Comparison of ENCODE assay signal across 30 mouse cellular contexts in the genomic region with DNA sequence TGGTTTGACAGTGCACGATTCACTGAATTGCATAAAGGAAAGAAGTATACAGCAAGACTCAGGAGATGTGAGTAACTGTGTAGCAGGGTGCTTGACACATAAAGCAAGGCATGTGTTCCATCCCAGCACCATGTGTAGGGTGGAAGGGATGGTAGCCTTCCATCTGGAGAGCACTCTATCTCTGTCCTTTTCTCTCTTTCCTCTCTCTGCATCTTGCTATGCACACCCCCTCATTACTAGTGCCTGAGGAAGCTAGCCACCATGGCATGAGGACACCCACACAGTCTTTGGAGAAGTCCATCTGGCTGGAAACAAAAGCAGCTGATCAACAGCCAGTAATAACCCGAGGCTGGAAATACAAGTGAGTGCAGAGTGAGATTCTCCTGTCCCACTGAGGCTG. TPM values are rescaled to one million over a fixed set of nuclear protein-coding genes. Genes with fewer than 3 reads are reported as not detected.
A peak's percentile ranks its signal among the peaks of the same experiment; 100 is the strongest.
DNase-seq lines count a peak whose midpoint lies in the region; ATAC-seq lines count a peak whose summit lies in the region.
"Had no signal": no experiment of that assay in that cellular context is flagged by ENCODE, and none has a peak within 500 bp of the region (broad histone marks: within the 10 kb centered on the region; RNA-seq: fewer than 3 reads in every experiment).

No protein-coding gene starts in this region.

- WGBS in hindbrain, embryonic 13.5 days = 73% methylated on average over 2 of the region's 2 CpGs
- WGBS in hindbrain, embryonic 11.5 days = 75% methylated on average over 2 of the region's 2 CpGs

- H3K4me1 ChIP-seq in hindbrain, embryonic 13.5 days (replicated peaks) = no peaks in the 10 kb centered on the region
- no peaks in the 10 kb centered on the region for H3K4me1 ChIP-seq in hindbrain, embryonic 11.5 days (replicated peaks; ENCODE audit: control insufficient read depth, insufficient read depth, low read length)
- H3K4me1 ChIP-seq in megakaryocyte, embryonic 14.5 days = peaks cover 23% of the 10 kb centered on the region
- H3K4me1 ChIP-seq: embryonic facial prominence, embryonic 12.5 days; forebrain, embryonic 12.5 days; heart, embryonic 15.5 days; hindbrain, embryonic 15.5 days; limb, embryonic 15.5 days; midbrain, embryonic 15.5 days; neural tube, embryonic 12.5 days had no signal

- intact Hi-C loops in left cerebral cortex, postnatal 14 days (cut with DNase I) = loop anchor here (10.0 kb wide), 3 partner anchors 659 to 1409 kb away; a partner anchor contains a TSS

- ATAC-seq in hindbrain, embryonic 13.5 days (ENCODE audit: low FRiP score) = no peak
- no peak for ATAC-seq in hindbrain, embryonic 11.5 days (ENCODE audit: low FRiP score)
- no peak for ATAC-seq in megakaryocyte, adult 5-6 weeks (ENCODE audit: poor library complexity, severe bottlenecking)
- no peak for ATAC-seq in megakaryocyte progenitor cell, adult 5-6 weeks (replicated peaks; ENCODE audit: poor library complexity)
- ATAC-seq: activated CD4-positive, CD25-positive, alpha-beta regulatory T cell, adult 4 months; midbrain, embryonic 15.5 days had no signal

- no peak for DNase-seq in hindbrain, embryonic 11.5 days (ENCODE audit: low spot score)
- peak; percentile 22 to 52 for DNase-seq in left cerebral cortex, postnatal 14 days (ENCODE audit: low spot score in 2 of 2)
- no peak for DNase-seq in spleen, postnatal 4 days (ENCODE audit: low spot score in 2 of 2)
- DNase-seq: adrenal gland, adult 8-10 months; B cell, adult 2 months; cerebellum, adult 2 months; cerebellum, postnatal 25 days; gastrocnemius, postnatal 25 days; heart, adult 2 months; heart, postnatal 36 days; kidney, adult 2 months; lung, embryonic 14.5 days had no signal

- H3K27ac ChIP-seq in hindbrain, embryonic 13.5 days = no peak overlapping the region
- no peak overlapping the region for H3K27ac ChIP-seq in hindbrain, embryonic 11.5 days (ENCODE audit: low read depth, low read length)
- H3K27ac ChIP-seq: embryonic facial prominence, embryonic 12.5 days; forebrain, embryonic 12.5 days; heart, adult 2 months; heart, embryonic 15.5 days; hindbrain, embryonic 15.5 days; kidney, postnatal 0 days; layer of hippocampus, adult 2 months; limb, embryonic 15.5 days; liver, embryonic 14.5 days; midbrain, embryonic 15.5 days; neural tube, embryonic 12.5 days had no signal

- H3K36me3 ChIP-seq in hindbrain, embryonic 13.5 days = no peaks in the 10 kb centered on the region
- H3K36me3 ChIP-seq in hindbrain, embryonic 11.5 days (ENCODE audit: control insufficient read depth, insufficient read depth, low read length) = no peaks in the 10 kb centered on the region
- H3K36me3 ChIP-seq in megakaryocyte, embryonic 14.5 days (replicated peaks; ENCODE audit: low read length) = no peaks in the 10 kb centered on the region
- H3K36me3 ChIP-seq: embryonic facial prominence, embryonic 12.5 days; forebrain, embryonic 12.5 days; G1E; heart, embryonic 15.5 days; hindbrain, embryonic 15.5 days; limb, embryonic 15.5 days; midbrain, embryonic 15.5 days; neural tube, embryonic 12.5 days had no signal

- H3K4me3 ChIP-seq in hindbrain, embryonic 13.5 days = no peak overlapping the region
- H3K4me3 ChIP-seq in hindbrain, embryonic 11.5 days (ENCODE audit: low read depth, low read length) = no peak overlapping the region
- peak overlapping the region; percentile 16 for H3K4me3 ChIP-seq in megakaryocyte, embryonic 14.5 days (replicated peaks)
- H3K4me3 ChIP-seq: embryonic facial prominence, embryonic 12.5 days; erythroblast, embryonic 14.5 days; forebrain, embryonic 12.5 days; heart, adult 2 months; heart, embryonic 15.5 days; hindbrain, embryonic 15.5 days; layer of hippocampus, adult 2 months; limb, embryonic 15.5 days; midbrain, embryonic 15.5 days; neural tube, embryonic 12.5 days had no signal

- H3K4me2 ChIP-seq in hindbrain, embryonic 13.5 days = no peak overlapping the region
- no peak overlapping the region for H3K4me2 ChIP-seq in hindbrain, embryonic 11.5 days (replicated peaks; ENCODE audit: low read depth, low read length)
- H3K4me2 ChIP-seq: embryonic facial prominence, embryonic 12.5 days; forebrain, embryonic 12.5 days; heart, embryonic 15.5 days; hindbrain, embryonic 15.5 days; limb, embryonic 15.5 days; lung, embryonic 14.5 days; midbrain, embryonic 15.5 days; neural tube, embryonic 12.5 days had no signal

- 0 out of 2 replicates have a peak overlapping the region, but pooled peaks have one; percentile 13 for H3K9ac ChIP-seq in hindbrain, embryonic 13.5 days
- H3K9ac ChIP-seq in hindbrain, embryonic 11.5 days (ENCODE audit: low read depth, low read length) = no peak overlapping the region
- H3K9ac ChIP-seq: embryonic facial prominence, embryonic 12.5 days; forebrain, embryonic 12.5 days; heart, embryonic 15.5 days; hindbrain, embryonic 15.5 days; limb, embryonic 15.5 days; liver, embryonic 14.5 days; lung, embryonic 14.5 days; midbrain, embryonic 15.5 days; neural tube, embryonic 12.5 days had no signal

- H3K27me3 ChIP-seq in hindbrain, embryonic 13.5 days = no peaks in the 10 kb centered on the region
- no peaks in the 10 kb centered on the region for H3K27me3 ChIP-seq in hindbrain, embryonic 11.5 days (ENCODE audit: control insufficient read depth, insufficient read depth, low read length)
- peaks cover 9% of the 10 kb centered on the region for H3K27me3 ChIP-seq in megakaryocyte, embryonic 14.5 days (replicated peaks)
- H3K27me3 ChIP-seq: CH12.LX; embryonic facial prominence, embryonic 12.5 days; forebrain, embryonic 12.5 days; heart, embryonic 15.5 days; hindbrain, embryonic 15.5 days; midbrain, embryonic 15.5 days; neural tube, embryonic 12.5 days had no signal

- H3K9me3 ChIP-seq in hindbrain, embryonic 13.5 days = no peaks in the 10 kb centered on the region
- no peaks in the 10 kb centered on the region for H3K9me3 ChIP-seq in hindbrain, embryonic 11.5 days (ENCODE audit: control insufficient read depth, low read length)
- no peaks in the 10 kb centered on the region for H3K9me3 ChIP-seq in megakaryocyte, embryonic 14.5 days
- H3K9me3 ChIP-seq: embryonic facial prominence, embryonic 12.5 days; forebrain, embryonic 12.5 days; G1E; heart, embryonic 15.5 days; hindbrain, embryonic 15.5 days; limb, embryonic 15.5 days; midbrain, embryonic 15.5 days; neural tube, embryonic 12.5 days had no signal

RNA-seq across cellular contexts. Expression of a gene that starts 8.6 kb away (rescaled TPM):
- 28.1 and 33.0 TPM in 2 replicates for polyA plus RNA-seq in hindbrain, embryonic 13.5 days (2015; fragmentation: Nextera tagmentation; extraction: Ambion mirVana)
- polyA plus RNA-seq in hindbrain, embryonic 11.5 days (2014; fragmentation: Nextera tagmentation; extraction: Ambion mirVana) = 37.4 and 39.7 TPM in 2 replicates
- polyA plus RNA-seq in megakaryocyte, embryonic 14.5 days (2012; ENCODE audit: insufficient read depth, low replicate concordance) = 0.78 and 2.1 TPM in 2 replicates
- total RNA-seq in megakaryocyte, adult 5-6 weeks (2015) = 36.8 and 40.0 TPM in 2 replicates
- 36.1 and 37.0 TPM in 2 replicates for total RNA-seq in megakaryocyte, adult 5-6 weeks (2017)
- 10 to 100 TPM; 47.1 to 51.3 TPM for total RNA-seq in left cerebral cortex, postnatal 14 days (2021)
- total RNA-seq in megakaryocyte progenitor cell, adult 5-6 weeks (2015) = 32.0 and 32.6 TPM in 2 replicates
- 32.5 and 33.5 TPM in 2 replicates for total RNA-seq in megakaryocyte progenitor cell, adult 5-6 weeks (2017)

RNA-seq across cellular contexts. Expression of a gene that starts 25.7 kb away (rescaled TPM):
- 39.5 and 41.3 TPM in 2 replicates for polyA plus RNA-seq in hindbrain, embryonic 13.5 days (2015; fragmentation: Nextera tagmentation; extraction: Ambion mirVana)
- polyA plus RNA-seq in hindbrain, embryonic 11.5 days (2014; fragmentation: Nextera tagmentation; extraction: Ambion mirVana) = 55.4 and 61.4 TPM in 2 replicates
- polyA plus RNA-seq in megakaryocyte, embryonic 14.5 days (2012; ENCODE audit: insufficient read depth, low replicate concordance) = 0.94 TPM in 1 of 2 replicates, not detected in the other
- 0.20 and 0.91 TPM in 2 replicates for total RNA-seq in megakaryocyte, adult 5-6 weeks (2015)
- 0.73 and 1.2 TPM in 2 replicates for total RNA-seq in megakaryocyte, adult 5-6 weeks (2017)
- total RNA-seq in left cerebral cortex, postnatal 14 days (2021) = 10 to 100 TPM; 26.7 to 27.5 TPM
- 4.3 and 5.1 TPM in 2 replicates for total RNA-seq in megakaryocyte progenitor cell, adult 5-6 weeks (2015)
- total RNA-seq in megakaryocyte progenitor cell, adult 5-6 weeks (2017) = 11.6 and 12.1 TPM in 2 replicates
- polyA plus RNA-seq: activated CD4-positive, CD25-positive, alpha-beta regulatory T cell, adult 4 months; G1E had no signal

Comparison
In these comparisons a context has a peak if more than half of its experiments do, and no peak if none do; other contexts are left out.
1. DNase-seq: peak in left cerebral cortex, postnatal 14 days (2 of 2); none in hindbrain, embryonic 11.5 days (single experiment) and spleen, postnatal 4 days (0 of 2).